Mouse (Mus musculus): ENCODE data around the gene Nkx6-1. TPM values are rescaled to one million over a fixed set of nuclear protein-coding genes. Genes with fewer than 3 reads are reported as not detected.
A peak's percentile ranks its signal among the peaks of the same experiment; 100 is the strongest.

Gene Nkx6-1
- polyA plus RNA-seq, 1 experiment from 2014 or later: 1.6 TPM

DNA sequence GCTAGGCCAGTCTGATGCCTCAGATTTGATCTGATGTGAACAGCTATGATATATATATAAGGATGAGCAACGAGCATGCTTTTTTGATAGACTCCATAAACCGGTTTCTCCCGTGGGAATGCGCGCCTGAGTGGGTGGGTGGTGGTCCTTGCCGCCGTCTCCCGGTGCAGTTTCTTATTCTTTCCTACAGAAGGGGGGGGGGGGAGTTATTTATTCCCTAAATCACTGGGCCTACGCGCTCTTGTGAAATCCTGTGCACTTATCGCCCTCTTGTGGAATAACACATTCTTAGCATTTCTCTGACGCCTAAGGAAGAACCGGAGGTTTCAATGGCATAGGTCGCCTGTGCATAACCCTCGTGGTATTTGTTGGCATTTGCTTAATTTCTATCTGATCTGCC lies 4.6 kb upstream of the Nkx6-1 start:
- H3K4me2 ChIP-seq (ENCODE audit: low read length): peak overlapping the region; percentile 36
- WGBS: 3% methylated on average over 15 of the region's 15 CpGs
- H3K9me3 ChIP-seq (replicated peaks; ENCODE audit: control insufficient read depth, low read length, poor library complexity, severe bottlenecking): no peaks in the 10 kb centered on the region
- H3K27me3 ChIP-seq (ENCODE audit: control insufficient read depth, insufficient read depth, low read depth, low read length): peaks cover 37% of the 10 kb centered on the region
- H3K36me3 ChIP-seq (ENCODE audit: control insufficient read depth, insufficient read depth, low read length): no peaks in the 10 kb centered on the region
- H3K27ac ChIP-seq (ENCODE audit: low read length): no peak overlapping the region
- H3K4me1 ChIP-seq (ENCODE audit: control insufficient read depth, insufficient read depth, low read length): peaks cover 5% of the 10 kb centered on the region
- no peak overlapping the region for H3K9ac ChIP-seq (ENCODE audit: low read depth, low read length)
- no peak overlapping the region for H3K4me3 ChIP-seq (ENCODE audit: low read depth, low read length)
- ATAC-seq: 0 out of 2 replicates have a peak, but pooled peaks have one; percentile 33

DNA sequence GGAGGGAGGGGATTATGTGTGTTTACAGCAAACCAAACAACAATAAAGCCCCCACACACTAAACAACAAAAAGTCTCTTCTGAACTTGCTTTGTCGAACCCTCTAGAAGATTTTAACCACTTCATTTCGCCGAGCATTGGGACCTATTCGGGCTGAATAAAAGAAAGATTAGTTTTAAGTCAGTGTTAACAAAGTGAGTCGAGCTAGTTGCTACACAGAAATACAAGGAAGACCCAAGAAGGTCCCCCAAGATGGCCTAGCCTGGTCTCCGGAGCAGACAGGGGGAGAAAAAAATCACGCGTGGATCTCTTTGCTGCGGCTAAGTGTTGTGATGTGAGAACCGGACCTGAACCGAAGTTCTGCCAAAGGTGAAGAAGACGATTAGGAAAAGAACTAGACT lies 3.7 kb upstream of the Nkx6-1 start:
- Histone ChIP-seq H3K9me3 (replicated peaks; ENCODE audit: control insufficient read depth, low read length, poor library complexity, severe bottlenecking) (no peaks in the 10 kb centered on the region), H3K4me1 (ENCODE audit: control insufficient read depth, insufficient read depth, low read length) (peaks cover 14% of the 10 kb centered on the region), H3K9ac (ENCODE audit: low read depth, low read length) (no peak overlapping the region), H3K27ac (ENCODE audit: low read length) (no peak overlapping the region), H3K27me3 (ENCODE audit: control insufficient read depth, insufficient read depth, low read depth, low read length) (peaks cover 37% of the 10 kb centered on the region), H3K36me3 (ENCODE audit: control insufficient read depth, insufficient read depth, low read length) (no peaks in the 10 kb centered on the region), H3K4me2 (ENCODE audit: low read length) (no peak overlapping the region), H3K4me3 (ENCODE audit: low read depth, low read length) (no peak overlapping the region)
- no peak for ATAC-seq
- WGBS: 4% methylated on average over 12 of the region's 12 CpGs

- 3% methylated on average over 15 of the region's 15 CpGs for WGBS
- H3K9ac ChIP-seq (ENCODE audit: low read depth, low read length): no peak overlapping the region
- H3K4me3 ChIP-seq (ENCODE audit: low read depth, low read length): no peak overlapping the region
- no peaks in the 10 kb centered on the region for H3K36me3 ChIP-seq (ENCODE audit: control insufficient read depth, insufficient read depth, low read length)
- no peaks in the 10 kb centered on the region for H3K9me3 ChIP-seq (replicated peaks; ENCODE audit: control insufficient read depth, low read length, poor library complexity, severe bottlenecking)
- no peak overlapping the region for H3K4me2 ChIP-seq (ENCODE audit: low read length)
- peaks cover 15% of the 10 kb centered on the region for H3K4me1 ChIP-seq (ENCODE audit: control insufficient read depth, insufficient read depth, low read length)
- no peak overlapping the region for H3K27ac ChIP-seq (ENCODE audit: low read length)
- H3K27me3 ChIP-seq (ENCODE audit: control insufficient read depth, insufficient read depth, low read depth, low read length): peaks cover 37% of the 10 kb centered on the region
- ATAC-seq: no peak
Observed at GRCm38 (mm10) chr5:101668028-101668427, 3.2 kb upstream of the Nkx6-1 start.

DNA sequence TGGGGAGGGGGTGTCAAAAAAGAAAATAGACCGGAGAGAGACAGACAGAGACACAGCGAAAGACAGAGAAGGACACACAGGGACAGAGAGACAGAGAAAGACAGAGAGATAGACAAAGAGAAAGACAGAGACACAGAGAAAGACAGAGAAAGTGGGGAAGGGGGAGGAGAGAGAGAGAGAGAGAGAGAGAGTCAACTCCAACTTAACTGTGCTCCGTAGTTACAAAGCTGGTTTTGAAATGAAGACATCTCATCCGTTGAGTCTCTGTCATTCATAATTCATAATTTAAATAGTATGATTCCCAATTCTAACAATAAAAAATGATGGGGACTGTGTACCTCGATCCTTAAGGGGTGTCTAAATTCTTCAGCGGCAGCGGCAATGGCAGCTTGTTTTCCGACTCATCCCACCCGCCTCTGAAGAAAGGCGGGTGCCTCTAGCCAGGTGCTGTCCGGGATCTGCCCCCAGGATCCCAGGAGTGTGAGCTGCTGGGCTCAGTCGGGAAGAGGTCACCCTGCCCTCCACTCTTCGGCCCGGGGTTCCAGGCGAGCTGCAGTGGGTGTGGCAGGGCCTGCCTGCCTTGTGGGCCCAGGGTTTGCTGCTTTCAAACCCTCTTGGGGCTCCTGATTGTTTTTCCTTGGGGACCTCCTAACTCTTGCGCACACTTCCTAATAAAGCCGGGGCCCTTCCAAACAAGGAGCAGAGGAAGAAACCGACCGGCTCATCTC lies 2.6 kb upstream of the Nkx6-1 start:
- Histone ChIP-seq H3K9ac (ENCODE audit: low read depth, low read length) (no peak overlapping the region), H3K27me3 (ENCODE audit: control insufficient read depth, insufficient read depth, low read depth, low read length) (peaks cover 43% of the 10 kb centered on the region), H3K27ac (ENCODE audit: low read length) (no peak overlapping the region), H3K4me2 (ENCODE audit: low read length) (no peak overlapping the region), H3K36me3 (ENCODE audit: control insufficient read depth, insufficient read depth, low read length) (no peaks in the 10 kb centered on the region), H3K4me3 (ENCODE audit: low read depth, low read length) (no peak overlapping the region), H3K9me3 (replicated peaks; ENCODE audit: control insufficient read depth, low read length, poor library complexity, severe bottlenecking) (no peaks in the 10 kb centered on the region), H3K4me1 (ENCODE audit: control insufficient read depth, insufficient read depth, low read length) (peaks cover 15% of the 10 kb centered on the region)
- no peak for ATAC-seq
- under 1% methylated on average over 19 of the region's 19 CpGs for whole genome bisulfite sequencing

DNA sequence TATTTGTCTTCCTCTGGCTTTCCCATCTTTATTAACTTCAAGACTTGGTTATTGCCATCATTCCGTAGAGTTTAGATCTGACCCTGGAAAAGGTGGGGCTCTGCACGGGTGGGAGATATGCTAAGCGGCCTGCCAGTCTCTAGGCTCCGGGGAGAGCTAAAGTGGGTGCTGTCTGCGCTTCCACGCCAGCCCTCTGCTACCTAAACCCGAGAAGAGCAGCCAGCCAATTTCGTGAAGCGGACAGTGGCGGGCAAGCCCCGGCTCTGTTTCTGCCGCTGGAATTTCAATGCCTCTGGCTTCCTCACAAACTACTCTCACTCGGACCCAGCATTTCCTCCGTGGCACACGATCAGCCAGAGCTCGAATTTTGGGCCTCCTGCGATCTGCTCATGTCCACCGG lies 1.9 kb upstream of the Nkx6-1 start:
- Histone ChIP-seq H3K27me3 (ENCODE audit: control insufficient read depth, insufficient read depth, low read depth, low read length) (peaks cover 48% of the 10 kb centered on the region), H3K4me3 (ENCODE audit: low read depth, low read length) (no peak overlapping the region), H3K9me3 (replicated peaks; ENCODE audit: control insufficient read depth, low read length, poor library complexity, severe bottlenecking) (no peaks in the 10 kb centered on the region), H3K4me1 (ENCODE audit: control insufficient read depth, insufficient read depth, low read length) (peaks cover 15% of the 10 kb centered on the region), H3K9ac (ENCODE audit: low read depth, low read length) (no peak overlapping the region), H3K36me3 (ENCODE audit: control insufficient read depth, insufficient read depth, low read length) (no peaks in the 10 kb centered on the region), H3K27ac (ENCODE audit: low read length) (no peak overlapping the region), H3K4me2 (ENCODE audit: low read length) (no peak overlapping the region)
- WGBS: 3% methylated on average over 18 of the region's 18 CpGs
- ATAC-seq: no peak

GRCm38 (mm10) chr5:101666091-101666490 lies 1.3 kb upstream of the Nkx6-1 start:
- Histone ChIP-seq H3K9ac (ENCODE audit: low read depth, low read length) (no peak overlapping the region), H3K36me3 (ENCODE audit: control insufficient read depth, insufficient read depth, low read length) (no peaks in the 10 kb centered on the region), H3K9me3 (replicated peaks; ENCODE audit: control insufficient read depth, low read length, poor library complexity, severe bottlenecking) (no peaks in the 10 kb centered on the region), H3K27ac (ENCODE audit: low read length) (no peak overlapping the region), H3K4me2 (ENCODE audit: low read length) (no peak overlapping the region), H3K4me3 (ENCODE audit: low read depth, low read length) (no peak overlapping the region), H3K4me1 (ENCODE audit: control insufficient read depth, insufficient read depth, low read length) (peaks cover 15% of the 10 kb centered on the region), H3K27me3 (ENCODE audit: control insufficient read depth, insufficient read depth, low read depth, low read length) (peaks cover 48% of the 10 kb centered on the region)
- ATAC-seq: no peak
- WGBS: 0% methylated on average over 9 of the region's 9 CpGs

DNA sequence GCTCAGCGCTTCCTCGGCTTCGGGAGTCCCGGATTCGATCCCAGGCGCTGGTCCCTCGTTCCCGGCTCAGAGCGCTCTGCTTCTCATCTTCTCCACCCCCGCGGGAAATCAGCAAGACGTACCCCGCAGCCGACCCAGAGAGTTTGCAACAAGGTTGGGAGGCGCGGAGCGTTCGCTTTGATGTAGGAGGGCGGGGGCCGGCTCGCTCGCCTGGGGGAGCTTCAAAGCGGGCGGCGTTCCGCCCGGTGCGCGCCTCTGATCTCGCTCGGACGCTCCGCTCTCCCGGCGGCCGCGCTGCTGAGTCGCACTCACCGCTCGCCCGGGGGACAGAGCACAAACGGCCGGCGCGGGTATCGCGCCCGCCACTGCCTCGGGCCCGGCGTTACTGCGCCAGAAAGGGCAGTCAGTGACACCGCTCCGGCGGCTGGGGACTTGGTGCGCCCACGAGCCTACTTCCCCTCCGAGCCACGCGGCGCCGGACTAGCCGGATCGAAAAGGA lies 324 bp downstream of the Nkx6-1 start:
- no peaks in the 10 kb centered on the region for H3K9me3 ChIP-seq (replicated peaks; ENCODE audit: control insufficient read depth, low read length, poor library complexity, severe bottlenecking)
- peaks cover 35% of the 10 kb centered on the region for H3K27me3 ChIP-seq (ENCODE audit: control insufficient read depth, insufficient read depth, low read depth, low read length)
- H3K36me3 ChIP-seq (ENCODE audit: control insufficient read depth, insufficient read depth, low read length): no peaks in the 10 kb centered on the region
- ATAC-seq: no peak; the same call in 1 of the 2 replicates
- peak overlapping the region; percentile 45 for H3K4me2 ChIP-seq (ENCODE audit: low read length)
- H3K4me3 ChIP-seq (ENCODE audit: low read depth, low read length): peak overlapping the region; percentile 34
- under 1% methylated on average over 63 of the region's 64 CpGs for WGBS
- no peak overlapping the region for H3K27ac ChIP-seq (ENCODE audit: low read length)
- peak overlapping the region; percentile 26; the same call in 1 of the 2 replicates for H3K9ac ChIP-seq (ENCODE audit: low read depth, low read length)
- peaks cover 15% of the 10 kb centered on the region for H3K4me1 ChIP-seq (ENCODE audit: control insufficient read depth, insufficient read depth, low read length)

GRCm38 (mm10) chr5:101663621-101664422 lies 974 bp downstream of the Nkx6-1 start:
- no peak for ATAC-seq
- Histone ChIP-seq H3K4me3 (ENCODE audit: low read depth, low read length) (peak overlapping the region; percentile 34), H3K9me3 (replicated peaks; ENCODE audit: control insufficient read depth, low read length, poor library complexity, severe bottlenecking) (no peaks in the 10 kb centered on the region), H3K27ac (ENCODE audit: low read length) (no peak overlapping the region; the same call in 1 of the 2 replicates), H3K9ac (ENCODE audit: low read depth, low read length) (peak overlapping the region; percentile 44), H3K4me1 (ENCODE audit: control insufficient read depth, insufficient read depth, low read length) (peaks cover 15% of the 10 kb centered on the region), H3K27me3 (ENCODE audit: control insufficient read depth, insufficient read depth, low read depth, low read length) (peaks cover 29% of the 10 kb centered on the region), H3K4me2 (ENCODE audit: low read length) (peak overlapping the region; percentile 45), H3K36me3 (ENCODE audit: control insufficient read depth, insufficient read depth, low read length) (no peaks in the 10 kb centered on the region)
- WGBS: under 1% methylated on average over 81 of the region's 94 CpGs

DNA sequence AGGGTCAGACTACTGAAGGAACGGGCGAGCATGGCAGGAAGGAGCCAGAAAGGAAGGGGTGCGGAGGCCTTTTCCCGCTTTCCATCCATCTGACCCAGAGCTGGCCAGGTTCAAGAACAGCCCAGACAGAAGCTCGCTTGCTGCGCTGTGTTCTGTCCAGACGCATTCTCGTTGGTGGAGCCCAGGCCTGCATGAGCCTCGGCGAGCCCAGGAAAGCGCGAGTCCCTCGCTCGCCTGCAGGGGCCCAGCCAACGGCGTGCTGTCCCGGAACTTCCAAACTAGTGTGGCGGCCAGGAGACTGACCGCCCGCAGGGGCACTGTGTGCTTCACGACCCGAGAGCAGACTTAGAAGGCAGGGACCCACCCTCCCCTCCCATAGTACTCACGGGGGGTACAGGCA lies 1.6 kb downstream of the Nkx6-1 start:
- under 1% methylated on average over 23 of the region's 23 CpGs for WGBS
- H3K27ac ChIP-seq (ENCODE audit: low read length): no peak overlapping the region
- H3K4me3 ChIP-seq (ENCODE audit: low read depth, low read length): peak overlapping the region; percentile 34
- H3K9ac ChIP-seq (ENCODE audit: low read depth, low read length): peak overlapping the region; percentile 44
- H3K4me2 ChIP-seq (ENCODE audit: low read length): peak overlapping the region; percentile 45
- peaks cover 26% of the 10 kb centered on the region for H3K27me3 ChIP-seq (ENCODE audit: control insufficient read depth, insufficient read depth, low read depth, low read length)
- peaks cover 15% of the 10 kb centered on the region for H3K4me1 ChIP-seq (ENCODE audit: control insufficient read depth, insufficient read depth, low read length)
- no peaks in the 10 kb centered on the region for H3K36me3 ChIP-seq (ENCODE audit: control insufficient read depth, insufficient read depth, low read length)
- ATAC-seq: peak; percentile 23; the same call in 1 of the 2 replicates
- no peaks in the 10 kb centered on the region for H3K9me3 ChIP-seq (replicated peaks; ENCODE audit: control insufficient read depth, low read length, poor library complexity, severe bottlenecking)
